Mouse (Mus musculus) lung, postnatal 0 days (tissue): ENCODE results near the gene Ccdc124.

Experiments used
- CTCF ChIP-seq: IDR thresholded peaks from 2 replicates; pipeline ENCODE4 v1.5.1; 2016; ENCODE audit warnings: antibody characterized with exemption, mild to moderate bottlenecking
- EP300 ChIP-seq: IDR thresholded peaks from 2 replicates; pipeline ENCODE4 v1.6.1; 2016; ENCODE audit warnings: antibody characterized with exemption, mild to moderate bottlenecking, control low read depth

GRCm38 (mm10) chr8:70878178-70878577, 4.4 kb upstream of the Ccdc124 start:
- TF ChIP-seq CTCF = no peak
- TF ChIP-seq EP300 = no peak
